In the genomic region with DNA sequence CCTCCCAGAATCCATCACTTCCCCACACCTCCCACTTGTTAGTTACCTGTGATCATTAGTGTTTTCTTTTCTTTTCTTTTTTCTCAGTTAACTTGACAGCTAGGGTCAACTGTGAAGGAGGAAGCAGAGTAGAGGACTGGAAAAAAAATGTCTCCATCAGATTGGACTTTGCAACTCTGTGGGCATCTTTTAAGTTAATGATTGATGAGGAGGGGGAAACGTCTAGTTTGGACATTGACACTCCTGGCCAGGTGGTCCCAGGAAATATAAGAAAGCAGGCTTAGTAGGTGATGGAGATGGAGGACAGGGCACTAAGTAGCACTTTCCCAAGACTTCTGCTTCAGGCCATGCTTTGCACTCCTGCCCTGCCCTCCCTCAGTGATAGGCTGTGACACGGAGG, we compare ENCODE assay signal across 31 mouse cellular contexts.
DNase-seq lines count a peak whose midpoint lies in the region; ATAC-seq lines count a peak whose summit lies in the region.
"Had no signal": no experiment of that assay in that cellular context is flagged by ENCODE, and none has a peak within 500 bp of the region (broad histone marks: within the 10 kb centered on the region; RNA-seq: fewer than 3 reads in every experiment).

No protein-coding gene starts in this region.

- no peak overlapping the region for H3K27ac ChIP-seq in kidney, embryonic 15.5 days
- no peak overlapping the region for H3K27ac ChIP-seq in intestine, embryonic 16.5 days (ENCODE audit: low read length)
- H3K27ac ChIP-seq: embryonic facial prominence, embryonic 10.5 days; embryonic facial prominence, embryonic 13.5 days; forebrain, embryonic 12.5 days; forebrain, embryonic 15.5 days; hindbrain, embryonic 10.5 days; hindbrain, embryonic 13.5 days had no signal

- H3K4me3 ChIP-seq in kidney, embryonic 15.5 days (replicated peaks) = no peak overlapping the region
- no peak overlapping the region for H3K4me3 ChIP-seq in intestine, embryonic 16.5 days (ENCODE audit: low read length)
- H3K4me3 ChIP-seq: embryonic facial prominence, embryonic 10.5 days; embryonic facial prominence, embryonic 13.5 days; erythroblast, embryonic 14.5 days; forebrain, embryonic 12.5 days; forebrain, embryonic 15.5 days; hindbrain, embryonic 10.5 days; hindbrain, embryonic 13.5 days had no signal

- no peak for ATAC-seq in kidney, embryonic 15.5 days (replicated peaks; ENCODE audit: low FRiP score)
- 0 out of 2 replicates have a peak, but pooled peaks have one; percentile 23 for ATAC-seq in intestine, embryonic 16.5 days
- ATAC-seq in cerebellum, adult (ENCODE audit: insufficient number of reproducible peaks, low FRiP score, low TSS enrichment) = no peak
- ATAC-seq: forebrain, embryonic 15.5 days; hindbrain, embryonic 16.5 days; Patski had no signal

- no peak overlapping the region for H3K9ac ChIP-seq in kidney, embryonic 15.5 days
- no peak overlapping the region for H3K9ac ChIP-seq in intestine, embryonic 16.5 days (ENCODE audit: low read depth, low read length)
- H3K9ac ChIP-seq: embryonic facial prominence, embryonic 13.5 days; forebrain, embryonic 12.5 days; forebrain, embryonic 15.5 days; hindbrain, embryonic 13.5 days had no signal

- no peaks in the 10 kb centered on the region for H3K9me3 ChIP-seq in kidney, embryonic 15.5 days (replicated peaks)
- H3K9me3 ChIP-seq in intestine, embryonic 16.5 days (ENCODE audit: control insufficient read depth, low read length) = no peaks in the 10 kb centered on the region
- H3K9me3 ChIP-seq: embryonic facial prominence, embryonic 10.5 days; embryonic facial prominence, embryonic 13.5 days; forebrain, embryonic 12.5 days; forebrain, embryonic 15.5 days; G1E; hindbrain, embryonic 10.5 days; hindbrain, embryonic 13.5 days had no signal

- H3K4me2 ChIP-seq in kidney, embryonic 15.5 days = no peak overlapping the region
- H3K4me2 ChIP-seq in intestine, embryonic 16.5 days (ENCODE audit: low read depth, low read length) = no peak overlapping the region
- H3K4me2 ChIP-seq: embryonic facial prominence, embryonic 13.5 days; forebrain, embryonic 12.5 days; forebrain, embryonic 15.5 days; heart, embryonic 11.5 days; hindbrain, embryonic 13.5 days had no signal

- WGBS in kidney, embryonic 15.5 days = 34% methylated on average over 2 of the region's 2 CpGs
- 49% methylated on average over 2 of the region's 2 CpGs for WGBS in intestine, embryonic 16.5 days

- H3K27me3 ChIP-seq in kidney, embryonic 15.5 days = no peaks in the 10 kb centered on the region
- H3K27me3 ChIP-seq in intestine, embryonic 16.5 days (replicated peaks; ENCODE audit: control insufficient read depth, insufficient read depth, low read length) = no peaks in the 10 kb centered on the region
- H3K27me3 ChIP-seq: CH12.LX; embryonic facial prominence, embryonic 13.5 days; forebrain, embryonic 12.5 days; forebrain, embryonic 15.5 days; hindbrain, embryonic 13.5 days; Patski had no signal

- H3K4me1 ChIP-seq in kidney, embryonic 15.5 days = peaks cover 6% of the 10 kb centered on the region
- H3K4me1 ChIP-seq in intestine, embryonic 16.5 days (ENCODE audit: control insufficient read depth, insufficient read depth, low read length) = no peaks in the 10 kb centered on the region
- H3K4me1 ChIP-seq: forebrain, embryonic 12.5 days; forebrain, embryonic 15.5 days; hindbrain, embryonic 10.5 days; hindbrain, embryonic 13.5 days had no signal

- H3K36me3 ChIP-seq in kidney, embryonic 15.5 days = no peaks in the 10 kb centered on the region
- H3K36me3 ChIP-seq in intestine, embryonic 16.5 days (ENCODE audit: control insufficient read depth, insufficient read depth, low read length) = no peaks in the 10 kb centered on the region
- H3K36me3 ChIP-seq: embryonic facial prominence, embryonic 10.5 days; embryonic facial prominence, embryonic 13.5 days; forebrain, embryonic 12.5 days; forebrain, embryonic 15.5 days; G1E; hindbrain, embryonic 10.5 days; hindbrain, embryonic 13.5 days had no signal

- peak; percentile 34 for DNase-seq in kidney, adult 11 months
- DNase-seq in kidney, adult 8-10 months = peak; percentile 31 to 53
- DNase-seq in kidney, postnatal 10 days = no peak
- DNase-seq in kidney, postnatal 36 days = peak; percentile 19 to 56
- DNase-seq in right cerebral cortex, postnatal 25 days = no peak
- DNase-seq: adrenal gland, postnatal 10 days; adrenal gland, postnatal 36 days; B cell, adult 2 months; cerebellum, adult 11 months; cerebellum, adult 2 months; cerebellum, postnatal 10 days; cerebellum, postnatal 36 days; embryo, embryonic 11 days; gastrocnemius, postnatal 10 days; gastrocnemius, postnatal 36 days; heart, postnatal 36 days had no signal

Comparison
In these comparisons a context has a peak if more than half of its experiments do, and no peak if none do; other contexts are left out.
1. DNase-seq: peak in kidney, adult 11 months (single experiment), kidney, adult 8-10 months (2 of 2) and kidney, postnatal 36 days (2 of 2); none in kidney, postnatal 10 days (single experiment) and right cerebral cortex, postnatal 25 days (single experiment).